Comparison of ENCODE assay signal across 10 mouse cellular contexts in the genomic region with DNA sequence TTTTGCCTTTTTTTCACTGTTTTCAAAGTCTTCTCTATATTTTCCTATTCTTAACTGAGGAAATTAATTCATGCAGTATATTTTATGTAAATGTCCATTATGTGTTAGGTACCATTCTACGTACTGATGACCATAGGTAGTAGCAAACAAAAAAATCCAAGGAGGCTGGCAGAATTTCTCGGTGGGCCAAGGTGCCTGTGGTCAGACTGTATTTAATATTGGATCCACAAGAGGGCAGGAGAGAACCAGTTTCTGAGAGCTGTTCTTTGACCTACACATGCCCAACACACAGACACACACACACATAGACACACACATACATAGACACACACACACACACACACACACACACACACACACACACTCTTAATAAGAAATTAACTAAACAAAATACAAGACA. TPM values are rescaled to one million over a fixed set of nuclear protein-coding genes. Genes with fewer than 3 reads are reported as not detected.
DNase-seq lines count a peak whose midpoint lies in the region; ATAC-seq and TF ChIP-seq lines count a peak whose summit lies in the region.
"Had no signal": no experiment of that assay in that cellular context is flagged by ENCODE, and none has a peak within 500 bp of the region (broad histone marks: within the 10 kb centered on the region; RNA-seq: fewer than 3 reads in every experiment).

No protein-coding gene starts in this region.

- no peak overlapping the region for H3K4me3 ChIP-seq in liver, adult 2 months (ENCODE audit: insufficient read depth, low read depth, low read length)
- no peak overlapping the region for H3K4me3 ChIP-seq in liver, embryonic 11.5 days (ENCODE audit: low read depth, low read length)
- H3K4me3 ChIP-seq in neural tube, embryonic 12.5 days = no peak overlapping the region
- H3K4me3 ChIP-seq: neural tube, embryonic 13.5 days had no signal

- no peaks in the 10 kb centered on the region for H3K36me3 ChIP-seq in liver, adult 2 months (ENCODE audit: control insufficient read depth, insufficient read depth, low read length)
- no peaks in the 10 kb centered on the region for H3K36me3 ChIP-seq in liver, embryonic 11.5 days (ENCODE audit: control insufficient read depth, insufficient read depth, low read length)
- H3K36me3 ChIP-seq in neural tube, embryonic 12.5 days = no peaks in the 10 kb centered on the region
- H3K36me3 ChIP-seq: neural tube, embryonic 13.5 days had no signal

- DNase-seq in cerebellum, postnatal 14 days = peak; percentile 35 to 36
- DNase-seq in cerebellum, adult 8-10 months = no peak
- peak; percentile 14 for DNase-seq in liver, adult 2 months (ENCODE audit: extremely low read depth, low read depth, low spot score)
- no peak for DNase-seq in liver, embryonic 11.5 days (ENCODE audit: low spot score)
- DNase-seq in embryo, embryonic 11 days = peak; percentile 34
- DNase-seq in MN1 (ENCODE audit: low spot score) = no peak
- no peak for DNase-seq in urinary bladder, adult 18-20 months (ENCODE audit: low spot score in 2 of 2)
- DNase-seq: cerebellum, adult 9-10 months had no signal

- ATAC-seq in liver, embryonic 11.5 days (replicated peaks; ENCODE audit: low FRiP score) = no peak
- peak; percentile 50; the same call in 1 of the 2 replicates for ATAC-seq in neural tube, embryonic 12.5 days (ENCODE audit: low FRiP score, low read depth)

- no peak overlapping the region for H3K4me2 ChIP-seq in liver, embryonic 11.5 days
- H3K4me2 ChIP-seq in neural tube, embryonic 12.5 days (replicated peaks) = no peak overlapping the region
- H3K4me2 ChIP-seq: neural tube, embryonic 13.5 days had no signal

- no peak for TF ChIP-seq POLR2A in liver, adult 2 months (IDR thresholded peaks at IDR 0.05; ENCODE audit: extremely low read depth, insufficient read depth, low read length)

- H3K9me3 ChIP-seq in liver, embryonic 11.5 days (ENCODE audit: control insufficient read depth, low read length) = no peaks in the 10 kb centered on the region
- H3K9me3 ChIP-seq in neural tube, embryonic 12.5 days = no peaks in the 10 kb centered on the region
- H3K9me3 ChIP-seq: neural tube, embryonic 13.5 days had no signal

- H3K27me3 ChIP-seq in liver, adult 2 months (ENCODE audit: control insufficient read depth, insufficient read depth, low read length) = no peaks in the 10 kb centered on the region
- no peaks in the 10 kb centered on the region for H3K27me3 ChIP-seq in liver, embryonic 11.5 days (replicated peaks; ENCODE audit: control insufficient read depth, insufficient read depth, low read length)
- H3K27me3 ChIP-seq in neural tube, embryonic 12.5 days (replicated peaks) = no peaks in the 10 kb centered on the region
- H3K27me3 ChIP-seq: neural tube, embryonic 13.5 days had no signal

- WGBS in liver, adult 2 months = 62% methylated on average over 2 of the region's 2 CpGs
- WGBS in liver, embryonic 11.5 days = 69% methylated on average over 2 of the region's 2 CpGs
- 71% methylated on average over 2 of the region's 2 CpGs for WGBS in neural tube, embryonic 12.5 days

- H3K79me2 ChIP-seq in liver, adult 2 months (ENCODE audit: control insufficient read depth, insufficient read depth, low read length) = no peaks in the 10 kb centered on the region; the same call in 1 of the 2 replicates

- H3K4me1 ChIP-seq in liver, adult 2 months (ENCODE audit: control insufficient read depth, insufficient read depth, low read length) = no peaks in the 10 kb centered on the region
- H3K4me1 ChIP-seq in liver, embryonic 11.5 days (replicated peaks; ENCODE audit: control insufficient read depth, insufficient read depth, low read length) = no peaks in the 10 kb centered on the region
- no peaks in the 10 kb centered on the region for H3K4me1 ChIP-seq in neural tube, embryonic 12.5 days
- H3K4me1 ChIP-seq: neural tube, embryonic 13.5 days had no signal

- H3K27ac ChIP-seq in liver, adult 2 months (replicated peaks; ENCODE audit: insufficient read depth, low read depth, low read length) = no peak overlapping the region
- no peak overlapping the region for H3K27ac ChIP-seq in liver, embryonic 11.5 days (ENCODE audit: low read depth, low read length)
- no peak overlapping the region for H3K27ac ChIP-seq in neural tube, embryonic 12.5 days
- H3K27ac ChIP-seq: neural tube, embryonic 13.5 days had no signal

- TF ChIP-seq CTCF in liver, adult 2 months (IDR thresholded peaks at IDR 0.05; ENCODE audit: low read depth, low read length) = 0 out of 2 replicates have a peak, but pooled peaks have one; percentile 18

- H3K9ac ChIP-seq in liver, adult 2 months (ENCODE audit: low read depth, low read length) = no peak overlapping the region
- no peak overlapping the region for H3K9ac ChIP-seq in liver, embryonic 11.5 days (ENCODE audit: low read depth, low read length)
- no peak overlapping the region for H3K9ac ChIP-seq in neural tube, embryonic 12.5 days
- H3K9ac ChIP-seq: neural tube, embryonic 13.5 days had no signal

RNA-seq across cellular contexts. Expression of a gene that starts 48.2 kb away (rescaled TPM):
- 4.1 and 5.0 TPM in 2 replicates for total RNA-seq in liver, adult 2 months (2014; rRNA removed)
- 0.66 and 0.78 TPM in 2 replicates for polyA plus RNA-seq in liver, adult 2 months (2012; rRNA removed)
- 5.1 and 5.8 TPM in 2 replicates for polyA plus RNA-seq in liver, embryonic 11.5 days (2014; fragmentation: Nextera tagmentation; extraction: Ambion mirVana)
- polyA plus RNA-seq in neural tube, embryonic 12.5 days (2016; fragmentation: Nextera tagmentation; extraction: Ambion mirVana) = 6.6 TPM in 2 replicates

Comparison
In these comparisons a context has a peak if more than half of its experiments do, and no peak if none do; other contexts are left out.
1. DNase-seq: peak in cerebellum, postnatal 14 days (2 of 2), liver, adult 2 months (single experiment) and embryo, embryonic 11 days (single experiment); none in cerebellum, adult 8-10 months (single experiment), liver, embryonic 11.5 days (single experiment), MN1 (single experiment) and urinary bladder, adult 18-20 months (0 of 2).